Mouse (Mus musculus): Measurements from ENCODE around the gene Ran. TPM values are rescaled to one million over a fixed set of nuclear protein-coding genes. Genes with fewer than 3 reads are reported as not detected.

The Ran gene
- polyA plus RNA-seq, 1 experiment = not detected

DNA sequence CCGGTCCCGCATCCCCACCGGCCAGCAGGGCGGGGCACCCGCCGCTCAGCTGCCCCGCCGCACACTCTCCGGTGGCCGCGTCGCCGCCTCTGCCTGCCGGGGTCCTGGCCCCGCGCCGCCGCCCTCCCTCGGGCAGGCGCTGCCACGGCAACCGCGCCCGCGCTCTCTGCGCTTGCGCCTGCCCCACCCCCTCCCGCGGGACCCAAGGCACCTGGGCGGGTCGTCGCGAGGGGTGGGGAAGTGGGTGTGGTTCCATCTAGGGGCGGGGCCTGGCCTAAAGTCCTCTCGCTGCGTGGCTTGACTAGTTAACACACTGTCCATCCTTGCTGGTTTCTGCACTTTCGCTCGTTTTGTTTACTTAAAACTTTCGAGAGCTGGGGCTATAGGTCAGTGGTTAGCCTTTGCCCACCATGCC is 11.4 kb upstream of the Ran start, which contains the start of gene Stx2:
Stx2 (minus strand) TSS at position 163 of the 415 bp plus-strand sequence.
- TF ChIP-seq POLR2A (IDR thresholded peaks at IDR 0.05; ENCODE audit: insufficient read depth, low read depth, low read length) (peak; percentile 55; the same call in 1 of the 2 replicates), CTCF (IDR thresholded peaks at IDR 0.05; ENCODE audit: insufficient read depth, low read depth, low read length) (no peak)
- Histone ChIP-seq H3K27ac (ENCODE audit: insufficient read depth, low read depth, low read length) (no peak within 1 kb of the TSS), H3K4me1 (ENCODE audit: control insufficient read depth, insufficient read depth, low read length) (peaks cover 20% of the 10 kb centered on the region), H3K4me3 (ENCODE audit: insufficient read depth, low read depth, low read length) (peak within 1 kb of the TSS; percentile 87)
- under 1% methylated on average over 39 of the region's 39 CpGs for WGBS

DNA sequence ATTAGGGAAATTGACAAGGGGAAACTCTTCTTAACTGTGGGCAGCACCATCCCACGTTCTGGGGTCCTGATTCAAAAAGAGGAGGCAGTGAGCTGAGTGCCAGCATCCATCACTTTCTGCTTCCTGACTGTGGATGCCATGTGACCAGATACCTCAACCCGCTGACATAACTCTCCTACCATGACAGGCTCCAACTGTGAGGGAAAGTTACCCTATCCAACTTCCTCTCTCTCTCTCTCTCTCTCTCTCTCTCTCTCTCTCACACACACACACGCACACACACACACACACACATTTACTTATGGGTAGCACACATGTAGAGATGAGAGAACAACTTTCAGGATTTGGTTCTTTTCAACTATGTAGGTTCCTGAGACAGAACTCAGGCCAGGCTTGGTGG is 10.3 kb upstream of the Ran start:
- Histone ChIP-seq H3K4me1 (ENCODE audit: control insufficient read depth, insufficient read depth, low read length) (peaks cover 20% of the 10 kb centered on the region), H3K27ac (ENCODE audit: insufficient read depth, low read depth, low read length) (no peak overlapping the region), H3K4me3 (ENCODE audit: insufficient read depth, low read depth, low read length) (no peak overlapping the region)
- WGBS = 90% methylated on average over 3 of the region's 3 CpGs
- TF ChIP-seq POLR2A (IDR thresholded peaks at IDR 0.05; ENCODE audit: insufficient read depth, low read depth, low read length) (no peak), CTCF (IDR thresholded peaks at IDR 0.05; ENCODE audit: insufficient read depth, low read depth, low read length) (no peak)

DNA sequence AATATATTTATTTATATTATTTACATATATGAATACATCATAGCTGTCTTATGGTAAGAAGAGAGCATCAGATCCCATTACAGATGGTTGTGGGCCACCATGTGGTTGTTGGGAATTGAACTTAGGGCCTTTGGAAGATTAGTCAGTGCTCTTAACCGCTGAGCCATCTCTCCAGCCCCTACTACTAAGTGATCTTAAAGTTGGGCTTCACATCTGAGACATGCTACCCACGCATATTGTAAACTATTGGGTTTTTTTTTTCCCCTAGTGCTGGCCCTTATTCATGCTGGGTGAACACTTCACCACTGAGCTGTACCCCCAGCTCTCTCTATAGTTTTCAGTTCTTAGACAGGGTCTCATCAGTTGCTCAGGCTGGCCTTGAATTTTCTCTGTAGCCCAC is 8.9 kb upstream of the Ran start:
- no peak for TF ChIP-seq POLR2A (IDR thresholded peaks at IDR 0.05; ENCODE audit: insufficient read depth, low read depth, low read length)
- no peak for TF ChIP-seq CTCF (IDR thresholded peaks at IDR 0.05; ENCODE audit: insufficient read depth, low read depth, low read length)
- Histone ChIP-seq H3K27ac (ENCODE audit: insufficient read depth, low read depth, low read length) (no peak overlapping the region), H3K4me3 (ENCODE audit: insufficient read depth, low read depth, low read length) (no peak overlapping the region), H3K4me1 (ENCODE audit: control insufficient read depth, insufficient read depth, low read length) (peaks cover 18% of the 10 kb centered on the region)
- 84% methylated on average over 2 of the region's 2 CpGs for WGBS

DNA sequence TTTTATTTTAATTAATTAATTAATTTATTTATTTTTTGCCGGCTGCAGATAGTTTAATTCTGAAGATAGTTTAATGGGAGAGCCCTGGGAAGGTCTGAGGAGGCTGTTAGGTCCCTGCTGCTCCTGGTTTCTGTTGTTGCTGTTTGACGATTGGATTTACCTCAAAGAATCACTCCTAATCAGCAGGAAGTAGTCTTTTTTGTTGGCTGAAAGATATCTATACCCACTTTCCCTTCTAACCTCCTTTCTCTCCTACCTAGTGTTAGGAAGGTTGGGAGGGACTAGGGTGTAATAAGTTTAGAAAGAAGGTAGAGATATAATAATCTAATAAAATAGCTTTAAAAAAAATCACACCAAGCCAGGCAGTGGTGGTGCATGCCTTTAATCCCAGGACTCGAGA is 4.8 kb upstream of the Ran start:
- 75% methylated on average over 3 of the region's 3 CpGs for WGBS
- TF ChIP-seq CTCF (IDR thresholded peaks at IDR 0.05; ENCODE audit: insufficient read depth, low read depth, low read length) (no peak), POLR2A (IDR thresholded peaks at IDR 0.05; ENCODE audit: insufficient read depth, low read depth, low read length) (no peak)

GRCm38 (mm10) chr5:129015540-129015939 is 4.3 kb upstream of the Ran start:
- TF ChIP-seq POLR2A (IDR thresholded peaks at IDR 0.05; ENCODE audit: insufficient read depth, low read depth, low read length) = no peak
- TF ChIP-seq CTCF (IDR thresholded peaks at IDR 0.05; ENCODE audit: insufficient read depth, low read depth, low read length) = no peak
- WGBS = 85% methylated on average over 5 of the region's 5 CpGs
- Histone ChIP-seq H3K4me1 (ENCODE audit: control insufficient read depth, insufficient read depth, low read length) (peaks cover 3% of the 10 kb centered on the region), H3K27ac (ENCODE audit: insufficient read depth, low read depth, low read length) (no peak overlapping the region), H3K4me3 (ENCODE audit: insufficient read depth, low read depth, low read length) (no peak overlapping the region)

More for the DNA sequence above, 4.8 kb upstream of the Ran start:
- H3K4me3 ChIP-seq (ENCODE audit: insufficient read depth, low read depth, low read length) = no peak overlapping the region
- no peak overlapping the region for H3K27ac ChIP-seq (ENCODE audit: insufficient read depth, low read depth, low read length)
- H3K4me1 ChIP-seq (ENCODE audit: control insufficient read depth, insufficient read depth, low read length) = peaks cover 3% of the 10 kb centered on the region

DNA sequence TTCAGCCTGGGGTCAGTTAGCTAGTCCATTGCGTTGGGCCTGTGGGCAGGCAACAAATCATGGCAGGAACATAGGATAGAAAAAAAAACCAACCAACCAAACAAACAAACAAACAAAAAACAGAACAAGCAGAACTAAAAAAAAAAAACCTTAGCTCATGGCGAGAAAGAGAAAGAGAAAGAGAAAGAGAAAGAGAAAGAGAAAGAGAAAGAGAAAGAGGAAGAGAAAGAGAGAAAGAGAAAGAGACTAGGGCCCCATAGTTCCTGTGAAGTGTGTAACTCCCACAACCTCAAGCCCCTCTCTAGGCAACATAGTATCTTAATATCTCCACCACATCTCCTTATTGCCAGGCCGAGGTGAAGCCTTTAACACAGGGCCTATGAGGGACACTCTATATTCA is 3.5 kb upstream of the Ran start:
- 96% methylated on average over 3 of the region's 3 CpGs for WGBS

GRCm38 (mm10) chr5:129018782-129019489 is 933 bp upstream of the Ran start:
- TF ChIP-seq CTCF (IDR thresholded peaks at IDR 0.05; ENCODE audit: insufficient read depth, low read depth, low read length) (no peak), POLR2A (IDR thresholded peaks at IDR 0.05; ENCODE audit: insufficient read depth, low read depth, low read length) (no peak)
- Histone ChIP-seq H3K27ac (ENCODE audit: insufficient read depth, low read depth, low read length) (peak overlapping the region; percentile 96), H3K4me1 (ENCODE audit: control insufficient read depth, insufficient read depth, low read length) (no peaks in the 10 kb centered on the region; the same call in 1 of the 2 replicates), H3K4me3 (ENCODE audit: insufficient read depth, low read depth, low read length) (peak overlapping the region; percentile 96)
- 86% methylated on average over 13 of the region's 13 CpGs for WGBS

More for the DNA sequence above, 3.5 kb upstream of the Ran start:
- Histone ChIP-seq H3K27ac (ENCODE audit: insufficient read depth, low read depth, low read length) (no peak overlapping the region), H3K4me3 (ENCODE audit: insufficient read depth, low read depth, low read length) (no peak overlapping the region), H3K4me1 (ENCODE audit: control insufficient read depth, insufficient read depth, low read length) (peaks cover 3% of the 10 kb centered on the region)
- TF ChIP-seq POLR2A (IDR thresholded peaks at IDR 0.05; ENCODE audit: insufficient read depth, low read depth, low read length) = no peak
- TF ChIP-seq CTCF (IDR thresholded peaks at IDR 0.05; ENCODE audit: insufficient read depth, low read depth, low read length) = no peak

DNA sequence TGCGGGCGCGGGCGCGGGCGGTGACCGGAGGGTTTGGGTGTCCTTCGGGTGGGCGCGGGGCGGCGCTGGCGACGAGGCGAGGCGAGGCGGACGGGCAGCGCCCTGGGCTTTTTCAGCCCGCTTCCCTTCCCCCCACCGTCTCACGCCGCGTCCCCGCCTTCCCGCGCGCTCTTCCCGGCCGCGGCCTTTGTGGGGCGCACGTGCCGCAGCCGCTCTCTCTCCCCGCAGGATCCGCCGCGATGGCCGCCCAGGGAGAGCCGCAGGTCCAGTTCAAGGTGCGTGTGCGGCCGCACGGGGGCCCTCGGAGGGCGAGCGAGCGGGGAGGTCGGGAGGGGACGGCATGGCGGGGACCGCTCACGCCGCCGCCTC is 415 bp downstream of the Ran start:
- Histone ChIP-seq H3K4me3 (ENCODE audit: insufficient read depth, low read depth, low read length) (peak overlapping the region; percentile 96), H3K4me1 (ENCODE audit: control insufficient read depth, insufficient read depth, low read length) (no peaks in the 10 kb centered on the region; the same call in 1 of the 2 replicates), H3K27ac (ENCODE audit: insufficient read depth, low read depth, low read length) (peak overlapping the region; percentile 77)
- TF ChIP-seq CTCF (IDR thresholded peaks at IDR 0.05; ENCODE audit: insufficient read depth, low read depth, low read length) (no peak), POLR2A (IDR thresholded peaks at IDR 0.05; ENCODE audit: insufficient read depth, low read depth, low read length) (peak; percentile 35; the same call in 1 of the 2 replicates)
- WGBS = under 1% methylated on average over 56 of the region's 56 CpGs

- Histone ChIP-seq H3K4me1 (ENCODE audit: control insufficient read depth, insufficient read depth, low read length) (no peaks in the 10 kb centered on the region; the same call in 1 of the 2 replicates), H3K4me3 (ENCODE audit: insufficient read depth, low read depth, low read length) (peak overlapping the region; percentile 96), H3K27ac (ENCODE audit: insufficient read depth, low read depth, low read length) (no peak overlapping the region)
- TF ChIP-seq POLR2A (IDR thresholded peaks at IDR 0.05; ENCODE audit: insufficient read depth, low read depth, low read length) (no peak), CTCF (IDR thresholded peaks at IDR 0.05; ENCODE audit: insufficient read depth, low read depth, low read length) (no peak)
- WGBS = under 1% methylated on average over 28 of the region's 28 CpGs
Observed at GRCm38 (mm10) chr5:129020731-129021130, 862 bp downstream of the Ran start.

All from olfactory bulb, adult 2 months (tissue).